Mouse (Mus musculus): ENCODE measurements at regions not wholly inside any gene's neighbourhood (a gene's known extent, or its start where the extent isn't known, plus 50 kb on each side); places are given as distances from the start of the nearest gene placed in this dataset.

DNA sequence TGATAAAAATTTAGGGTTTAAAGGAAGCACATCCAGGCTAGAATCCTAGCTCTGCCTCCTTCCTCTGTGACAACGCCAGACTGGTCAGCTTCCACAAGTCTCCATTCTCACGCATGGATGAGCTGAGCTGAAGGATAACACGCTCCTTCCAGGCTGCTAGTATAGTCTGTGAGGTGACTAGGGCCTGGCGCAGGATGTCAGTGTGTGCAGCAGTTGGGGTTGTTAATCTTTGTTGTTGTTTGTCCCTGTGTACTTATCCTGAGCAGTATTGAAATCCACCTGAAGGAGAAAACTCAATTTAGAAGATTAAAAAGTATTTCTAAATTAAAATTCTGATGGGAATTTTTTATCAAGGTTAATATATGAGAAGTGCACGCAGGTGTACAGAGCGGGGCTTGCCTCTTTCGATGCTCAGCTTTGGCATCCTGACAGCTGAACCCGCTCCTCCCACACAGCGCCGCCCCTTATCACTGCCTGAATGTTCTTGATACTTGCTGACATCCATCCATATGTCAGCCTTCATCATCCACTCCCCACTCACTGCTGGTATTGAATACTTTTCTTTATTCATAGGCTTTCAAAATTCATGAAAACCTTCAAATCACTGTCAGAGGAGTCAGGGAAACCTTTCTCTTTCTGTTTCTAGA lies 130.7 kb upstream of the Bank1 start:
- no peak overlapping the region for H3K4me3 ChIP-seq (ENCODE audit: insufficient read depth, low read depth, low read length)
- H3K4me1 ChIP-seq (ENCODE audit: control insufficient read depth, insufficient read depth, insufficient read length, low read length): no peaks in the 10 kb centered on the region
- H3K27ac ChIP-seq (replicated peaks; ENCODE audit: low read depth, low read length): no peak overlapping the region

DNA sequence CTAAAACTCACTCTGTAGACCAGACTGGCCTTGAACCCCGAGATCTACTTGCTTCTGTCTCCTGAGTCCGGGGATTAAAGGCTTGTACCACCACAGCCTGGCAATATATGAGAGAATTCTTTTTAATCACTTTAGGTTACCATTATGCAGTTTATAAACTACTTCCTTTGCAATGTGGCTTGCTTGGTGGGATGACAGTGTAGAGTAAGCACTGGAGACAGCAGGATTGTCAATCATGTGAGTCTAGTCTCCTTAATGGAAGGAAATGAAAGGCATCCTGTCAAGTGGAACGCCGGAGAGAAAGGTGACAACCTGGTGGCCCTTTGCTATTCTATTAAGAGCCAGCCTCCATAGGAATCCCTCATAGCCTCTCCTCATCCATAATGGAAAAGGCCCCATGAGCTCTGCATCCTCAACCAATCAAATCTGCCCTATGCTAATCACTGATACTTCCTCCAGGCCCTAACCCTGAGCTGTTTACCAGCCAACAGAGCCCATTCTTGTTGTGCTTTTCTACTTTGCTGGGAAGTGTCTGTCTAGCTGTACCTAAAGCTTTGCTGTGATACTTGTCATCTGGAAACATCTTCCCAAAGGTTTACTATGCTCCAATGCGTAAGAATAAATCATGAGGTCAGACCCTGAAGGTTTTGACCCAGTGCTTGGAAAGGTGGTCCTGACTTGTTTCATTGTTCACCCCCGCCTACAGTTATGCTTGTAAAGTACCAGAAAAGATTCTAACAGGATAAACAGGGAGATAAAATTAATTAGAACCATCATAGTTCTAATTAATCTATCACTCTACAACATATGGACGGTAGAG lies 130.0 kb upstream of the Bank1 start:
- Histone ChIP-seq H3K4me1 (ENCODE audit: control insufficient read depth, insufficient read depth, insufficient read length, low read length) (no peaks in the 10 kb centered on the region), H3K4me3 (ENCODE audit: insufficient read depth, low read depth, low read length) (no peak overlapping the region), H3K27ac (replicated peaks; ENCODE audit: low read depth, low read length) (no peak overlapping the region)

GRCm38 (mm10) chr3:136454967-136455366 lies 129.1 kb upstream of the Bank1 start:
- Histone ChIP-seq H3K4me3 (ENCODE audit: insufficient read depth, low read depth, low read length) (no peak overlapping the region), H3K27ac (replicated peaks; ENCODE audit: low read depth, low read length) (no peak overlapping the region), H3K4me1 (ENCODE audit: control insufficient read depth, insufficient read depth, insufficient read length, low read length) (no peaks in the 10 kb centered on the region)

GRCm38 (mm10) chr3:136450986-136451774 lies 125.3 kb upstream of the Bank1 start:
- H3K4me3 ChIP-seq (ENCODE audit: insufficient read depth, low read depth, low read length): no peak overlapping the region
- no peaks in the 10 kb centered on the region for H3K4me1 ChIP-seq (ENCODE audit: control insufficient read depth, insufficient read depth, insufficient read length, low read length)
- no peak overlapping the region for H3K27ac ChIP-seq (replicated peaks; ENCODE audit: low read depth, low read length)

DNA sequence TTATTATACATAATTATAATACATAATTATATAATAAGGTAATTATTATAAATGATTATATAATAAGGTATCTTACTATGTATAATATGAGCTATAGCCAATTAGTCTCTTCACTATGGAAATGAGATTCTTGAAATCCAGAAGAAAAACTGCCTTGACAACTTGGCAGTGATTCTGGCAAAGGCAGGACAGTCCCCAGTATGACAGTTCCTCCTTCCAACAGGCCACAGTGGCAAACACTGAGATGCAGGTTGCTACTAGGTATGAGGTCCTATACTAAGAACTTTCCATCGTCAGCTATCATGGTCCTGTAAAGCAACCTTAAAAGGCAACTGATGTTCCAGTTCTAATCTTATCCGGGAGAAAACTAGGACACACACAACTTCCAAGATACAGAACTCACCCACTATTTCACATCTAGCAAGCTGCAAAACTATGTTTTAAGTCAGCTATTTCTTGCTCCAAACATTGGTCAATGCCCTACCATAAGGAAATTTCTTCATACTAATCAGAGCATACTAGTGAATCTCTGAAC lies 124.6 kb upstream of the Bank1 start:
- Histone ChIP-seq H3K27ac (replicated peaks; ENCODE audit: low read depth, low read length) (no peak overlapping the region), H3K4me1 (ENCODE audit: control insufficient read depth, insufficient read depth, insufficient read length, low read length) (no peaks in the 10 kb centered on the region), H3K4me3 (ENCODE audit: insufficient read depth, low read depth, low read length) (no peak overlapping the region)

- H3K4me1 ChIP-seq (ENCODE audit: control insufficient read depth, insufficient read depth, insufficient read length, low read length): no peaks in the 10 kb centered on the region
- H3K27ac ChIP-seq (replicated peaks; ENCODE audit: low read depth, low read length): no peak overlapping the region
- H3K4me3 ChIP-seq (ENCODE audit: insufficient read depth, low read depth, low read length): no peak overlapping the region
Observed at GRCm38 (mm10) chr3:136449364-136449763, 123.5 kb upstream of the Bank1 start.

- Histone ChIP-seq H3K27ac (replicated peaks; ENCODE audit: low read depth, low read length) (no peak overlapping the region), H3K4me3 (ENCODE audit: insufficient read depth, low read depth, low read length) (no peak overlapping the region), H3K4me1 (ENCODE audit: control insufficient read depth, insufficient read depth, insufficient read length, low read length) (no peaks in the 10 kb centered on the region)
Observed at GRCm38 (mm10) chr3:136444598-136444997, 118.7 kb upstream of the Bank1 start.

- H3K4me1 ChIP-seq (ENCODE audit: control insufficient read depth, insufficient read depth, insufficient read length, low read length): no peaks in the 10 kb centered on the region
- H3K27ac ChIP-seq (replicated peaks; ENCODE audit: low read depth, low read length): no peak overlapping the region
- H3K4me3 ChIP-seq (ENCODE audit: insufficient read depth, low read depth, low read length): no peak overlapping the region
Observed at GRCm38 (mm10) chr3:136442099-136442498, 116.2 kb upstream of the Bank1 start.

- peaks cover 3% of the 10 kb centered on the region; the same call in 1 of the 2 replicates for H3K4me1 ChIP-seq (ENCODE audit: control insufficient read depth, insufficient read depth, insufficient read length, low read length)
- no peak overlapping the region for H3K27ac ChIP-seq (replicated peaks; ENCODE audit: low read depth, low read length)
Observed at GRCm38 (mm10) chr3:136439907-136440645, 114.2 kb upstream of the Bank1 start.

DNA sequence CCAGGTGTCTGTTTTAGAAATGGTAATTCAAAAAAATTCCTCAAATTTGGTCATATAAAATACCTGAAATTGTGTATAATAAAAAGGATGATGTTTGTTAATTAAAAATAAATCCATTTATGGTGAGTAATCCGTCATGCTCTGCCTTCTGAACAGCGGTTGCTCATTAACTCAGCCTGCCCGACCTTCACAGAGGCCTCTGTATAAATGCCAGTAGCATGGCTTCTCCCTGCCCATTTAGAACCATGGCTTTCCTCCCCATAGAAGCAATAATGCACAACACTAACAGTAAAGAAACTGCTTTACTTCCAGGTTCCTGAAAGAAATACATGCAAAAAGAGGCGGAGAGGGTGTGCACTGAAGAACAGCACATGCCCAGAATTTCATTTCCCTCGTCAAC lies 113.5 kb upstream of the Bank1 start:
- Histone ChIP-seq H3K27ac (replicated peaks; ENCODE audit: low read depth, low read length) (no peak overlapping the region), H3K4me3 (ENCODE audit: insufficient read depth, low read depth, low read length) (no peak overlapping the region), H3K4me1 (ENCODE audit: control insufficient read depth, insufficient read depth, insufficient read length, low read length) (peaks cover 3% of the 10 kb centered on the region; the same call in 1 of the 2 replicates)

More at GRCm38 (mm10) chr3:136439907-136440645, 114.2 kb upstream of the Bank1 start:
- H3K4me3 ChIP-seq (ENCODE audit: insufficient read depth, low read depth, low read length): no peak overlapping the region

DNA sequence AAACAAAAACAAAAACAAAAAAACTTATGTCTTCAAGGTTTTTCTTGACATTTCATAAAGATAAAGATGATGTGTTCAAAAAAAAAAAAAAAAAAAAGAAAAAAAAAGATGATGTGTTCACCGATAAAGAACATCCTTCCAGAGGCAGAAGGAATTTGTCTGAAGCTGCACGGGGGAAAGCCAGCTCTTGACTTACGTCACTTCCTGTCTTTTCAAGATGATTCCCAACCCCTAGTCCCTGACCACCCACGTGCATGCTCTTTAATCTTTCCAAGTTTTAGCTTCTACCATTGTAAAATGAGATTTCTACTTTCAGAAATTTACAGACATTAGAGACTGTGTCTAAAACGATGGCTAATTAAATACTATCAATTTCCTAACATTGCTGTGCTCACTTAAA lies 108.5 kb upstream of the Bank1 start:
- Histone ChIP-seq H3K27ac (replicated peaks; ENCODE audit: low read depth, low read length) (no peak overlapping the region), H3K4me1 (ENCODE audit: control insufficient read depth, insufficient read depth, insufficient read length, low read length) (peaks cover 3% of the 10 kb centered on the region; the same call in 1 of the 2 replicates), H3K4me3 (ENCODE audit: insufficient read depth, low read depth, low read length) (no peak overlapping the region)

DNA sequence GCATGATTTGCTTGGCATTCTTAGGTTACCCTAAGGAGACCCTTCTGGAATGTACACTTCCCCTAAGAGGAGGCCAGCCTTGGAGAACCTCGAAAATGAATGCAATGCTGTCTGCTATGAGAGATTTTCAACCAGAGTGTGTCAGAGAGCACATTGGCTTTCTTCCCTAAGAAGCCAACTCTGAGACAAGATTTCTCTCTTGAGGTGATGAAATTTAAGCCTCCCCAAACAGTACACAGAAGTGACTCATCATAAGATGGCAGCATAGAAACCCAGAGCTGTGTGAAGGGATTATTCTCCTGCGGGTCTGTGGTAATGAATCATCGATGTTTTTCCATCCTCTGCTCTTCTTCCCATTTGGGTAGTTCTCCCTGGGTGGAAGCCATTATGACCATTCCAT lies 106.2 kb upstream of the Bank1 start:
- Histone ChIP-seq H3K27ac (replicated peaks; ENCODE audit: low read depth, low read length) (no peak overlapping the region), H3K4me3 (ENCODE audit: insufficient read depth, low read depth, low read length) (no peak overlapping the region), H3K4me1 (ENCODE audit: control insufficient read depth, insufficient read depth, insufficient read length, low read length) (peaks cover 3% of the 10 kb centered on the region; the same call in 1 of the 2 replicates)

DNA sequence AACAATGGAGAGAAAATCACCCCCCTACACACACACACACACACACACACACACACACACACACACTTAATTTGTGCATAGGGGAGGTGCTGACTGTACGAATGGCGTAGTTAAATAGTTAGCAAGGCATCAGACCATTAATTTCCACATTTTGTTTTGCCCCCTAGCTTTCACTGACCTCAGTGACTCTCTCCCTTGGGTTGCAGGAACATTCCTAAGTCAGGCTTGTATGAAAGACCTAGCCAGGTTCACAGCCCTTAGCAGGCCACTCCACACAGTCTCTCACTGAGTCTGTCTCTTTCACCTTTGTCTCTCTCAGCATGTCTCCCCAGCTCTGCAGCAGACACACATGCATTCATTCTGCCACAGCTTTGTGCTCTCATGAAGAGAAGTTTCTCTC lies 101.6 kb upstream of the Bank1 start:
- no peak overlapping the region for H3K4me3 ChIP-seq (ENCODE audit: insufficient read depth, low read depth, low read length)
- peaks cover 2% of the 10 kb centered on the region; the same call in 1 of the 2 replicates for H3K4me1 ChIP-seq (ENCODE audit: control insufficient read depth, insufficient read depth, insufficient read length, low read length)
- no peak overlapping the region for H3K27ac ChIP-seq (replicated peaks; ENCODE audit: low read depth, low read length)

DNA sequence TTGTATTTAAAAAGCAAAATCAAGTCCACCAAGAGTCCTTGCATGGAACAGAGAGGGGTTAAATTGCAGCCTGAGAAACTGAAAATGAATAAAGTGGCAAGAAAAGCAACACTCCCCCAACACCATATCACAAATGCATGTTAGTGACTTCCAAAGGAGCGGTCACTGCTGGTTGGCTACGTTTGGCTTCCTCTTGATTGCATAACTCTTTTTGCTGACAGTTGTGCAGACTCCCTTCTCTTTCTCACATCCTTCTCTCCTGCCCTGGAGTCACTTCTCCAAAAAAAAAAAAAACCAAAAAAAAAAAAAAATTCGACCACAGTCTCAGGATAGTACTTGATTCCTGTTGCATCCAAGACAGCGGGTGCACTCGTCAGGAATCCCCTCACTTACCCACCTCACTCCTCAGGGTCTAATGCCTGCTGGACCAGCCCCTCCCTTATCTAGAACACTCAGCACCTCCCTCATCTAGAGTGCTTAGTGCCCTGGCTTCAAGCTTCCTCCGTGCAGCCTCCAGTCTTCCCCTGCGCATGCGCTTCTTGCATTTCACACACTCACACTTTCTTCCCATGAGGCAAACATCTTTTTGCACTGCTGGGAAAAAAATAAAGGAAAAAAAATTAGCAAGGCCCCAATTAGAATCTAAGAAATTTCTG lies 100.8 kb upstream of the Bank1 start:
- Histone ChIP-seq H3K27ac (replicated peaks; ENCODE audit: low read depth, low read length) (no peak overlapping the region; the same call in 1 of the 2 replicates), H3K4me3 (ENCODE audit: insufficient read depth, low read depth, low read length) (no peak overlapping the region), H3K4me1 (ENCODE audit: control insufficient read depth, insufficient read depth, insufficient read length, low read length) (peaks cover 4% of the 10 kb centered on the region; the same call in 1 of the 2 replicates)

All from brown adipose tissue, adult 24 weeks (tissue).